Mouse (Mus musculus) spleen, adult 2 months (tissue): ENCODE results near the gene Hoxa7. TPM values are rescaled to one million over a fixed set of nuclear protein-coding genes. Genes with fewer than 3 reads are reported as not detected.

Experiments used
- DNase-seq, 2 experiments: peaks; one replicate each; pipeline versions ENCODE4 v3.0.0 to v3.0.0-alpha.2; 2012 to 2021; ENCODE audit warnings: low spot score in 2 of 2, low read depth in 1 of 2
- H3K27ac ChIP-seq: fragments of 200-500 bp; 2 replicates; pipeline ENCODE4 v1.5.1; 2012; ENCODE audit warnings: low read length, inconsistent platforms; ENCODE audit not compliant: insufficient read depth
- H3K27me3 ChIP-seq: fragments of 200-500 bp; 2 replicates; pipeline ENCODE4 v1.6.1; 2012; ENCODE audit warnings: mild to moderate bottlenecking, moderate library complexity, low read length, inconsistent platforms; ENCODE audit not compliant: control insufficient read depth, insufficient read depth
- H3K36me3 ChIP-seq: fragments of 200-500 bp; 2 replicates; pipeline ENCODE4 v1.6.1; 2012; ENCODE audit warnings: mild to moderate bottlenecking, low read length, inconsistent platforms; ENCODE audit not compliant: control insufficient read depth, insufficient read depth
- H3K4me1 ChIP-seq: fragments of 200-500 bp; 2 replicates; pipeline ENCODE4 v1.6.1; 2011; ENCODE audit warnings: inconsistent platforms; ENCODE audit not compliant: control insufficient read depth, insufficient read depth, insufficient read length
- H3K4me3 ChIP-seq: fragments of 200-500 bp; 2 replicates; pipeline ENCODE4 v1.5.1; 2011; ENCODE audit warnings: mild to moderate bottlenecking, inconsistent platforms; ENCODE audit not compliant: insufficient read depth, insufficient read length; ENCODE audit errors: extremely low read depth
- CTCF ChIP-seq: fragments of 200-500 bp; IDR thresholded peaks from 2 replicates; pipeline ENCODE4 v1.5.1; 2011; ENCODE audit warnings: mild to moderate bottlenecking, inconsistent platforms; ENCODE audit not compliant: insufficient read depth, insufficient read length, insufficient replicate concordance; ENCODE audit errors: extremely low read depth
- POLR2A ChIP-seq: fragments of 200-500 bp; IDR thresholded peaks from 2 replicates; pipeline ENCODE4 v1.6.1; 2011; ENCODE audit warnings: low read depth, low read length, inconsistent platforms
- WGBS: fragments of 180-500 bp; shearing (Covaris S2); methylation state at CpG from one replicate; pipeline ENCODE4 v1.1.7; 2018; 5-methylcytosine and 5-hydroxymethylcytosine counted together
- polyA plus RNA-seq: library from polyadenylated mRNA; depleted of rRNA; stranded (reverse); fragments of >200 nt; gene quantifications from 2 replicates; pipeline ENCODE4 v1.2.3, GENCODE M21; 2012

Hoxa7 gene
- polyA plus RNA-seq, 1 experiment = 0.56 TPM

- H3K27ac ChIP-seq = peak within 1 kb of the TSS; percentile 22; the same call in 1 of the 2 replicates
- H3K4me1 ChIP-seq = 0 out of 2 replicates have a peak, but pooled peaks cover 2% of the 10 kb centered on the region
- 80% methylated on average over 65 of the region's 65 CpGs for WGBS
- 0 out of 2 replicates have a peak, but pooled peaks have one; percentile 7 for TF ChIP-seq CTCF
- no peak for TF ChIP-seq POLR2A
- DNase-seq = no peak
- H3K36me3 ChIP-seq = no peaks in the 10 kb centered on the region
- H3K27me3 ChIP-seq = peaks cover 4% of the 10 kb centered on the region
- H3K4me3 ChIP-seq = peak within 1 kb of the TSS; percentile 38
These were observed 17.5 kb downstream of the Hoxa7 start, which contains the start of gene Hoxa5 for GRCm38 (mm10) chr6:52204050-52204752. TSS of gene Hoxa5 (minus strand) at chr6:52204587.

DNA sequence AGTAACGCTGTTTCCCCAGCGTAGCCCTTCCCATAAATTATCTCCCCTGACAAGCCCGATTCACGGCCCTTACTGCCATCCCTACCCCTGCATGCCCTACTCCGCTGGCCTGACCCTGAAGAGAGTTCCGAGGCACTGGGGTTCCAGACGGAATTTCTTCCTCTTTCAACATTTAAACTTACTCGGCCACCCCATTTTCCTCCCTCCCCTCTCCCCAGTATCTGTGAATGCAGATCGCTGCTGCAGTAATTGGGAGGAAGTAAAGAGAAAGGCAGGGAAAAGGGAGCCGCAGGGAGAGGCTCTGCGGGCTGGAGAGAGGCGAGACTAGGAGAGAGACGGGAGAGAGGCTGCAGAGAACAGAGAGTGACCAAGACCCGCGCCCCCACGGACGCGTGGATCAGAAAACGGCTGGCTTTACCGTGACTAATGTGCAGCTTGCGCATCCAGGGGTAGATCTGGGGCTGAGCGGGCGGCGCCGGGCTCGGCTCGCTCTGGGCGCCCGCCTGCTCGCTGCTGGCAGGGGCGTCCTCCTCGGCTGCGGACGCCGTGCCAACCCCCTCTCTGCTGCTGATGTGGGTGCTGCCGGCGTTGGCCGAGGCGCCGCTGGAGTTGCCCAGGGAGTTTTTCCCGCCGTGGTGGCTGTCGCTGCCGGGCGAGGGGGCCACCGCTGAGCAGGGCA, 18.1 kb downstream of the Hoxa7 start:
- peak overlapping the region; percentile 22; the same call in 1 of the 2 replicates for H3K27ac ChIP-seq
- no peaks in the 10 kb centered on the region for H3K36me3 ChIP-seq
- no peak for DNase-seq
- 80% methylated on average over 46 of the region's 46 CpGs for WGBS
- H3K4me3 ChIP-seq = peak overlapping the region; percentile 38; the same call in 1 of the 2 replicates
- 0 out of 2 replicates have a peak, but pooled peaks cover 2% of the 10 kb centered on the region for H3K4me1 ChIP-seq
- TF ChIP-seq CTCF (no peak), POLR2A (no peak)
- H3K27me3 ChIP-seq = peaks cover 3% of the 10 kb centered on the region

GRCm38 (mm10) chr6:52203121-52203370, 18.6 kb downstream of the Hoxa7 start:
- 87% methylated on average over 10 of the region's 10 CpGs for WGBS
- peaks cover 3% of the 10 kb centered on the region for H3K27me3 ChIP-seq
- H3K4me3 ChIP-seq = peak overlapping the region; percentile 8
- TF ChIP-seq CTCF = no peak
- TF ChIP-seq POLR2A = no peak
- H3K27ac ChIP-seq = no peak overlapping the region
- no peak for DNase-seq
- no peaks in the 10 kb centered on the region for H3K36me3 ChIP-seq
- 0 out of 2 replicates have a peak, but pooled peaks cover 2% of the 10 kb centered on the region for H3K4me1 ChIP-seq

DNA sequence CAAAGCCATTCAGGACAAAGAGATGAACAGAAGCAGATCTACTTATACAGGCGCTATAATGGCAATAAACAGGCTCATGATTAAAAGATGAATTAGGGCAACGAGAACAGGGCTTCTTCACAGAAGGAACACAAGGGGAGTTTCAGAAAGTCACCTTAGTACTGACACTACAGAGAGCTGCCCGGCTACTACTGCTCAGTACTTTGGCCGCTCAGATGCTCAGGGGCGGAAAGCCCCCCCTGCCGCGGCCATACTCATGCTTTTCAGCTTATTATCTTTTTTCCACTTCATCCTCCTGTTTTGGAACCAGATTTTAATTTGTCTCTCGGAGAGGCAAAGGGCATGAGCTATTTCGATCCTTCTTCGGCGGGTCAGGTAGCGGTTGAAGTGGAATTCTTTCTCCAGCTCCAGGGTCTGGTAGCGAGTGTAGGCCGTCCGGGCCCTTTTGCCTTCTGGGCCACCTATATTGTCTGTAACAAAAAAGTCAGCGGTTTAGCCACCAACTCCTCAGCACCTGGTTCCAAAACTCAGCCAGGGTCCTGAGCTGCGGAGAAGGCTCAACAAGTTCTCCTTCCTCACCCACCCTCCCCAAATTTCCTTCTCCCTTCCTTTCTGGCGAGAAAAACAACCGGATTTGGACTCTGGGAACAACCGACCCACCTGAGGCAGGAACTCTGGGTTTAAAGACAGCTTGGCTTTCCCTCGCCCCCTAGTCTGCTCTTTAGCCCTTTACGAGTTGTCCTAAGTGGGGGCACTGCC, 19.1 kb downstream of the Hoxa7 start:
- TF ChIP-seq CTCF = no peak
- no peak for TF ChIP-seq POLR2A
- Histone ChIP-seq H3K4me1 (0 out of 2 replicates have a peak, but pooled peaks cover 2% of the 10 kb centered on the region), H3K4me3 (peak overlapping the region; percentile 8), H3K27ac (no peak overlapping the region; the same call in 1 of the 2 replicates), H3K27me3 (peaks cover 3% of the 10 kb centered on the region), H3K36me3 (no peaks in the 10 kb centered on the region)
- 87% methylated on average over 22 of the region's 22 CpGs for WGBS
- no peak for DNase-seq

DNA sequence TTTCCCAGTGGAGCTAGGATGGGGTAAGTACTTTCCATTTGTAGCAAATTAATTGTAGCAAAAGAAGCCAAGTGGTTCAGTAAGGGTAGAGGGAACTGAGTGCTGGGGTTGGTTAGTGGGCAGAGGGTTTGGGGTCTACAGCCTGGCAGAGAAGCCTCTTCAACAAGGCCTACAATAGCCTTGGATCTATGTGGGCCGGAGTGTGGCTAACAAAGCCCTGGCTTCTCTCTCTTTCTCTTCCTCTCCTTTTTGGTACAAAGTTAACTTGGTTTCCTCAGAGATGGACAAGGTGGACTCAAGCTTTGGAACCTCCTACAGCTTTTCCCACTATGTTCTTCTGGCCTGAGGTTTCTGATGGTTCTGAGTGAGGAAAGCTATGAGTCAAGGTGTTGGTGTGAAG, 20.4 kb downstream of the Hoxa7 start:
- no peak for DNase-seq
- TF ChIP-seq POLR2A (no peak), CTCF (no peak)
- WGBS = 90% methylated on average over 1 of the region's 1 CpGs
- Histone ChIP-seq H3K4me3 (no peak overlapping the region), H3K36me3 (no peaks in the 10 kb centered on the region), H3K4me1 (0 out of 2 replicates have a peak, but pooled peaks cover 2% of the 10 kb centered on the region), H3K27me3 (peaks cover 1% of the 10 kb centered on the region; the same call in 1 of the 2 replicates), H3K27ac (no peak overlapping the region)

GRCm38 (mm10) chr6:52200751-52201250, 20.9 kb downstream of the Hoxa7 start:
- Histone ChIP-seq H3K27ac (no peak overlapping the region), H3K4me1 (0 out of 2 replicates have a peak, but pooled peaks cover 2% of the 10 kb centered on the region), H3K27me3 (peaks cover 1% of the 10 kb centered on the region; the same call in 1 of the 2 replicates), H3K36me3 (no peaks in the 10 kb centered on the region), H3K4me3 (no peak overlapping the region)
- WGBS = 92% methylated on average over 10 of the region's 10 CpGs
- TF ChIP-seq POLR2A = no peak
- no peak for TF ChIP-seq CTCF
- no peak for DNase-seq
